Mouse (Mus musculus) neutrophil, adult 5-6 weeks (primary cell): ENCODE measurements around the gene Tmed1. TPM values are rescaled to one million over a fixed set of nuclear protein-coding genes. Genes with fewer than 3 reads are reported as not detected.
"Not testable (repeated sequence)": the region's sequence is repeated elsewhere in the genome, so short reads cannot be mapped to it uniquely, and the experiment has no call there.

Experiments
- ATAC-seq: fragments of 151-379, 151-347 bp; 2 replicates; pipeline ENCODE4 v1.8.0; 2017; ENCODE audit warnings: mild to moderate bottlenecking, moderate TSS enrichment; ENCODE audit not compliant: insufficient number of reproducible peaks, poor library complexity, low FRiP score, severe bottlenecking; ENCODE audit errors: extremely low read depth
- total RNA-seq: library from RNA; stranded (forward); fragments of 200-1000 nt; gene quantifications from 2 replicates; pipeline ENCODE4 v1.2.3, GENCODE M21; 2017

The Tmed1 gene
- total RNA-seq, 1 experiment from 2014 or later: 4.4 TPM

DNA sequence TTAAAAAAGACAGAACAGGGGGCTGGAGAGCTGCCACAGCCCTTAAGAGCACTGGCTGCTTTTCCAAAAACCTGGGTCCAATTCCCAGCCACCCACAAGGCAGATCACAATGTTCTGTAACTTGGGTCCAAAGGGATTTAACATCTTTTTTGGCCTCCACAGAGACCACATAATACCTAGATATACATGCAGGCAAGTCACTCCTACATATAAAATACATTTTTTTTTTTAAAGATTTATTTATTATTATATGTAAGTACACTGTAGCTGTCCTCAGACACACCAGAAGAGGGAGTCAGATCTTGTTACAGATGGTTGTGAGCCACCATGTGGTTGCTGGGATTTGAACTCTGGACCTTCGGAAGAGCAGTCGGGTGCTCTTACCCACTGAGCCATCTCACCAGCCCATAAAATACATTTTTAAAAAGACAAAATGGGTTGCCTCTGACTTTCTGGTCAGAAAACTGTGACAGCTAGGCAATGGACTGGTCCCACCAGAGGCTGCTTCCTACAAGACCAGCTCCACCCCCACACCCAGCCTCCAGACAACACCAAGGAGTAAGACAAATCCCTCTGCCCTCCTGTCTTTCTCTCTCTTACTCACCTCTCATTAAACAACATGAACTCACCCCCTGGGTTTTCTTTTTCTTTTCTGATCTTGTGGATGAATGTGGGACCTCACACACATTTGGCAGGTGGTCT lies 17.2 kb upstream of the Tmed1 start:
- no peak for ATAC-seq

- no peak for ATAC-seq
Measured at GRCm38 (mm10) chr9:21526634-21526944, 16.5 kb upstream of the Tmed1 start.

- peak; percentile 81 for ATAC-seq
Measured at GRCm38 (mm10) chr9:21525937-21526633, 16.0 kb upstream of the Tmed1 start, which contains the start of gene AB124611. TSS of gene AB124611 (plus strand) at chr9:21526176.

GRCm38 (mm10) chr9:21525142-21525936 lies 15.3 kb upstream of the Tmed1 start:
- no peak for ATAC-seq

DNA sequence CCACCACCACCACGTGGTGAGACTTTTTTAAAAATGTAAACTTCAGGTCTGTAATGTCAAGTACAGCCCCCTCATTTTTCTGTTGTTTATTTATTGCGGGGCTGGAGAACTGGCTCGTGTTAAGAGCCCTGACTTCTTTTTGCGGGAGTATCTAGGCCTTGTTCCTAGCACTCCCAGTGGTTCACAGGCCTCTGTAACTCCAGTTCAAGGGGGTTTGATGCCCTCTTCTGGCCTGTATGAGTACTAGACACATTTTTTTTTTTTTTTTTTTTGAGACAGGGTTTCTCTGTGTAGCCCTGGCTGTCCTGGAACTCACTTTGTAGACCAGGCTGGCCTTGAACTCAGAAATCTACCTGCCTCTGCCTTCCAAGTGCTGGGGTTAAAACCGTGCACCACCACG lies 8.6 kb upstream of the Tmed1 start:
- not testable (repeated sequence) for ATAC-seq

- ATAC-seq: no peak
Measured at GRCm38 (mm10) chr9:21517947-21518495, 8.0 kb upstream of the Tmed1 start.

DNA sequence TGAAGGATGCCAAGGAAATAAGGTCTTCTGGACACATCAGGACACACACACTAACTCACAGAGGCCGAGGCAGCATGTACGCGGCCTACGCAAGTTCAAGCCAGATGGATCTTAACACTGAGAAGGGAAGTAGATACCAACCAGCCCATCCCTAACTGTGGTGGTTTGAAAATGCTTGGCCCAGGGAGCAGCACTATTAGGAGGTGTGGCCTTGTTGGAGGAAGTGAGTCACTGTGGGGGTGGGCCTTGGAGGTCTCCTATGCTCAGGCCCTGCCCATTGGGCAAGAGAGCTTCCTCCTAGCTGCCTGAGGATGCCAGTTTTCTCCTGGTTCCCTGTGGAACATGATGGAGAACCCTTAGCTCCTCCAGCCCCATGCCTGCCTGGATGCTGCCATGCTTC lies 3.4 kb upstream of the Tmed1 start:
- no peak for ATAC-seq

DNA sequence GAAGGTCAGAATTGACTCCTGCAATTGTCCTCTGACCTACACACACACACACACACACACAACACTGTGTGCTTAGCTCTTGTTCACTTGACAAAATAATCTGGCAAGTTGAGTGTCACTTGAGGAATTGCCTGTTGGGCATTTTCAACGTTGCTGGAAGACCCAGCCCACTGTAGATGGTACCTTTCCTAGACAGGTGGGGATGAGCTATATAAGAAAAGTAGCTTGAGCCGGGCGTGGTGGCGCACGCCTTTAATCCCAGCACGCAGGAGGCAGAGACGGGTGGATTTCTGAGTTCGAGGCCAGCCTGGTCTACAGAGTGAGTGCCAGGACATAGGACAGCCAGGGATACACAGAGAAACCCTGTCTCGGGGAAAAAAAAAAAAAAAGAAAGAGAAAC lies 1.0 kb upstream of the Tmed1 start:
- ATAC-seq: no peak

- no peak for ATAC-seq
Measured at GRCm38 (mm10) chr9:21510689-21511015, 600 bp upstream of the Tmed1 start.

GRCm38 (mm10) chr9:21508871-21509404 lies 1.1 kb downstream of the Tmed1 start:
- no peak for ATAC-seq

DNA sequence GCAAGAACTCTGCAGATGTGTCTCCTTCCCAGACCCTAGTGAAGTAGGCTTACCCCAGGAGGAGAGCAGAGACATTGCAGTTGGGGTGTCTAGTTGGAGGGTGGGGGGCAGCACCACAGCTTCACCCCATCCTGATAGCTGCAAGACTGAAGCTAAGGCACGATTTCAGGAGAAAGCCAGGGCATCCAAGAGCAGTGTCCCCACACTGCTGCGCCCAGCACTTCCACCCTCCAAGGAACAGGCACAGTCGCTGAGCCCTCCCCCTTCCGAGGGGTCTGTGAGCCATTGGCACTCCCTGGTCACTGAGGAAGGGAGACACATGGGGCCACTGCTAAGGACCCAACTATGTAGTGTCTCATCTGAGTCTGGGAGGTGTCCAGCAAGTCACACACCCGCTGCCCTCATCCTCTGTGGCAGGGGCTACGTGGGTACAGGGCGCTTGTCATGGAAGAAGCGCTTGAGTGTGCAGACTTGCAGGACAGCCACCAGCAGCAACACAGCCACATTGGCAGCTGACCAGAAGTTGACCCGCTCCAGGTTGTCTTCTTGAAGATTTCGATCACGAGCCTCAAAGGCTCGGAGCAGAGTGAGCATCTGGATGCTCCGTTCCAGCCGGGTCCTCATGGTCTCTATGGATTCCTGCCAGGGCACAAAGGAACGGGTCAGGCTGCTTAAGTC lies 2.2 kb downstream of the Tmed1 start:
- no peak for ATAC-seq

DNA sequence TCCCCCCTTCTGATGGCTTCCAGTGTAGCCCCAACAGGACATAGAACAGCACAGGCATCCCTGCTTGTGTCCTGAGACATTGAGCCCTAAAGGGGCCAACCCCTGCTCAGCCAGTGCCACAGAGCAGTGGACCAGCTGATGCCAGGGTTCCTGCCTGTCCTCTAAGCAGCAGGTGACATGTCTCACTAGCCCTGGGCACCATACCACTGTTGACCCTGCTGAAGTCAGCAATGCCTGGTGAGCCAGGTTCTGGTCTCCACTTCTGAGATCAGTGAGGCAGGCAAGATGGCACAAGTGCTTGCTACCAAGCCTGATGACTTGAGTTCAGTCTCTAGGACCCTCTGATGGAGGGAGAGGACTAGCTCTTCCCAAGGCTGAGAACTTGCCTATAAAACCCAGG lies 4.3 kb downstream of the Tmed1 start:
- ATAC-seq: no peak

DNA sequence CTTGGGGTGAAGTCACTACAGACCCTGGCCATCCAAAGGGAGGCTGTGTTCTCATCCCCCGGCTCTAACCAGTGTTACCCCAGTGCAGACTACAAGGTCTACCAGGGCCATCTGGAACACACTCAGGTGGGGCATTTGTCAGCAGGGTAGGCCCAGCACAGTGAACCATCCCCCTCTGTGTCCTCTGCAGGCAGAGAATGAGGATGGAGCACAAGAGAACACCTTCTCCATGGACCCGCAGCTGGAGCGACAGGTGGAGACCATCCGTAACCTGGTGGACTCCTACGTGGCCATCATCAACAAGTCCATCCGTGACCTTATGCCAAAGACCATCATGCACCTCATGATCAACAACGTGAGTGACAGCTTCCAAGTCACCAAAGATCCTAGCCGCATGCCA lies 6.7 kb downstream of the Tmed1 start:
- ATAC-seq: no peak

DNA sequence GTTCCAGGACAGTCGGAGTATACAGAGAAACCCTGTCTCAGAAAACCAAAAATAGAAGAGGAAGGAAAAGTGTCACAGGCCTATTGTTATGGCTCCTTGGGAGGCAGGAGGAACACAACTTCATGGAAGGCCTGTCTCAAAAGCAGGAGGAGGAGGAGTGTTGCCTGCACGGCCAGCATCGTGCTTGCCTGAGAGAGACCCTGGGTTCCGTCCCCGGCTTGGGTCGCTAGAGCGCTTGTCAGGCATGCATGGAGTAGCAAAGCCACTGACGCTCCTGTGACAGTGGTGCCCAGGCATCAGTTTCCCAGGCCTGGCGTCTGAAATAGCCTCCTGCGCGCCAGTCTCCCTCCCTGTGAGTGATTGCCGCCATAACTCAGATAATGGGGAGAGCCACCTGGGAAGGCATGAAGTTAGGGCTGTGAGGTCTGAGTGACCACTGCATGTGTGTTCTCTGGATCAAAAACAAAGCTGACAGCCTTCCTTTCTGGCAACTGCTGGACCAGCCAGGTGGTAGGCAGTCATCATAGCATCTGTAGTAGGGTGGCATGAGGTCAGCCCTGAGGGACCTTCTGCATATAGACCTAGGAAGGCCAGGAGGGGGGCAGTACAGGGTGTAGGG lies 11.7 kb downstream of the Tmed1 start:
- no peak for ATAC-seq

- no peak for ATAC-seq
Measured at GRCm38 (mm10) chr9:21497664-21498063, 12.4 kb downstream of the Tmed1 start.

DNA sequence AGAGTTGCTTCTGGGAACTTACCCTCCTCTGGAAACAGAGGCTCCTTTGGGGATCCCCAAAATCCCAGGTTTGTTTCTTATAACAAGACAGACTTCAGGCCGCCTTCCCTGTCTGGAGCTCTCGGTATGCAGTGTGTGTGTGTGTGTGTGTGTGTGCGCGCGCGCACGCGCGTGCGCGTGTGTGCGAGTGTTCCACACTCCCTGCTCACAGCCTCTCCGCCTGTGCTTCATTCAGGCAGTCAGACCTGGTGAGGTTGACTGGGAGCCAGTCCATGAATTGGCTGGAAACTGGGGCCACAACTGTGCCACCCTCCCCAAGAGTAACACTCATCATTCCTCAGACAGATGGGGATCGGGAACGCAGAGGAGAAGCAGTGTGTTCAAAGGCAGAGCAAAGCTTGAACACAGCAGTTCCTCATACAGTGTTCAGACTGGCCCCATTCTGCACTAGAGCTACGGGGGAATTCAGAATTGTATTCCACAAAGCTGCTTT lies 13.0 kb downstream of the Tmed1 start:
- no peak for ATAC-seq

GRCm38 (mm10) chr9:21496308-21497049 lies 13.6 kb downstream of the Tmed1 start:
- no peak for ATAC-seq

GRCm38 (mm10) chr9:21494726-21495125 lies 15.3 kb downstream of the Tmed1 start:
- no peak for ATAC-seq
